Mouse (Mus musculus): ENCODE measurements around the gene 2810004N23Rik.

The 2810004N23Rik gene

DNA sequence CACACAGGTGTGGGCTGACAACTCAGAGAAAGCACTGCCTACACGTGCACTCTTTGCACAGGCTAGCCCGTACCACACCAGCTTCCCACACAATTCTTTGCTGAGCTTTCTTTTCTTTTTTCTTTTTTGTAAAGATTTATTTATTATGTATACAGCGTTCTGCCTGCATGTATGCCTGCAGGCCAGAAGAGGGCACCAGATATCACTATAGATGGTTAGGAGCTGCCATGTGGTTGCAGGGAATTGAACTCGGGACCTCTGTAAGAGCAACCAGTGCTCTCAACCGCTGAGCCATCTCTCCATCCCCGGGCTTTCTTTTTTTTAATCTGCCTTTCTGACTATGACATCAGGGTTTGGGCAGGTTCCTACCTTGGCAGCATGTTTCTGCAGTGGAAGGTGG lies 39.4 kb downstream of the 2810004N23Rik start:
- in situ Hi-C loops (cut with MboI, MseI): no loop called here

DNA sequence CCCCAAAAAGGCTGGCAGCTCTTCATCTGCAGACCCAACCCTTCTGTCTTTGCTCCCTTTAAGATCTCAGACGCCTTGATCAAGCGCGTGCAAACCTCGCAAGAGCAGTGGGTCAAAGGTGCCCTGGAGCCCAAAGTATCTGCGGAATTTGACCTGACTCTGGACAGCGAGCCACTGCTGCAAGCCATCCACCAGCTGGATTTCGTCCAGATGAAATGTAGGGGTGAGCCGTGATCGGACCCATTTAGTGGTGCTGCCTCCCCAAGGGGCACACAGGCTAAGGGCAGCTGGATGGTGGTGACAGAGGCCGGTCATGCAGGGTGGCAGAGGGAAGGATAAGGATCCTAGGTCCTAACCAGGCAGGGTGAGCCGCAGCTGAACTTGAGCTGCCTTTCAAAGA lies 42.8 kb downstream of the 2810004N23Rik start:
- in situ Hi-C loops (cut with MboI, MseI): no loop called here

DNA sequence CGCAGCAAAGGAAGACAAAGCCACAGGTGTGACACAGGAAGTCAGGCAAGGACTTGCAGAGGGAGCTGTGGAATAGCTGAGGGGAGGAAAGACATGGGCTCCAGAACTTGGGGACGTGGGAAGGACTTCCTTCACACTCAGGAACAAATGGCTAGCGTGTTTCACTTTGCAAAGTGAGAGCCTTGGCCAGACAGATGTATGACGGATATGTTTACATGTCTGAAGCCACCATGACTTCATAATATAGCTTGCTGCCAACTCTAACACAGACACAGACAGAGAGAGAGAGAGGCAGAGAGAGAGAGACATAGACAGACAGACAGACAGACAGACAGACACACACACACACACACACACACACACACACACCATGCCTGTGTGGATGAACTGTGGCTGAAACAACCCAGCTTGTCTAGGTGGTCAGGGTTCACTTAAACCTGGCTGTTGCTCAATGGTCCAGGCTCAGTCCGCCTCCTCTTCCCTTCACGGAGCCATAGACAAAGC lies 43.3 kb downstream of the 2810004N23Rik start:
- in situ Hi-C loops (cut with MboI, MseI): no loop called here

DNA sequence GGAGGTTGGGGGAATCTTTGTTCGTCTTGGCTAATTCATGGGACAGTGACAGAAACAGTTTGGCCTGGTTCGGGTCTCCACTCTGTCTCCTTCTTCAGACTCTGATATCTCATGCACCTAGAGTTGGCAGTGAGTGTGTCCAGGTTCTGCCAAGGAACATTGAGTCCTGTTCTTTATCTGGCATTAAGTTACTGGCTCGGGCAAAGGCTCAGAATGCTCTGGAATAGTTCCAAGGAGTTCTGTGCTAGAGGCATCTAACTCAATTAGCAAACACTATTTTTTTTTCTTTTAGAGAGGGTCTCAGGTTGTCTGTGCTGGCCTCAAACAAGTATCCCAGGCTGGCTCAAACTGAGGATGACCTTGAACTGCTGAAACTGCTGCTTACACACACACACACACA lies 45.6 kb downstream of the 2810004N23Rik start:
- in situ Hi-C loops (cut with MboI, MseI): no loop called here

DNA sequence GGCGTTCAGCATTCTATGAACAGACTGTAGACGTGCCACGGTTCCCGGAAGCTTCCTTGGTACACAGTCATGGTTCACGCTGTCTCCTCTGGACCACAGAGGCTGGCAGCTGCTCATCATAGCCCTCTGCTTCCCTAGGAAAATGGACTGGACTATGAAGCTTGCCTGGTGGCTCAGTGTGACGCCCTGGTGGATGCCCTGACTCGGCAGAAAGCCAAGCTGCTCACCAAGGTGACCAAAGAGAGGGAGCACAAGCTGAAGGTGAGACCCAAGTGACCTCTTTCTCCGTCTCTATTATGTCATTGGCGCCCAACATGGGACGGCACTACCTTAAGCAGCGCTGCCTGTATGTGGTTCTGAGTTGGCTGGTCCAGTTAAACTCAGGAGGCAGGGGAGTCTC lies 46.1 kb downstream of the 2810004N23Rik start:
- in situ Hi-C loops (cut with MboI, MseI): no loop called here

DNA sequence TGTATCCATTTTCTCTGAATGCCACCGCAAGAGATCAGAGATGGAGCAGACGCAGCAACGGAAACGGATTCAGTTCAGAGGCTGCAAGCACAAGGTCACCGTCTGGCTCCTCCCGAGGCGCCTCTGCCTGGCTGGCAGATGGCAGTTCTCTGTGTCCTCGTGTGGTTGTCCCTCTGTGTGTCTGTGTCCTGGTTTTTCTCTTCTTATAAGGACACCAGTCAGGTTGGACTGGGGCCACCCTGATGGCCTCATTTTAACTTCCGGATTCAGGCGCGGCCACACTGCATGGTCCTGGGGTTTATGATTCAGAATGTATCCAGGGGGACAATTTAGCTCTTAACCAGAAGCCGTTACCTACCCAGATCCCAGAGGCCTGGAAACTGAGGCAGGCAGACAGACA lies 47.0 kb downstream of the 2810004N23Rik start:
- in situ Hi-C loops (cut with MboI, MseI): no loop called here

DNA sequence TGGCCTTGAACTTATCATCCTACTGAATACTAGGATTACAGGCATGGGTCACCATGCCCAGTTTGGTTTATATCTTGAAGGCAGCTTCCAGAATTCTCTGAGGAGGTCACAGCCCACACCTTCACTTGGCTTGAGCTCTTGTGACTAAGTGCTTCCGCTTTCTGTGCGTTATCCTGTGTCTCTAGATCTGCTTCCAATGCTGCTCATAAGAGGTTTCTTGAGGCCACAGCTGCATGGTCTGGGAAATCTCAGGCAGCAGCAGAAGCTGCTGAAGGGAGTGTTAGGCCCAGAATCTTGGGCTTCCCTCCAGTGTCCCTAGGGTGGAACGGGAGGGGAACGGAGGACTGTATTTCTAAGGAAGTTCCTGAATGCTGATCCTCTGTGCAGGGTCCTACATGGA lies 49.6 kb downstream of the 2810004N23Rik start:
- in situ Hi-C loops (cut with MboI, MseI): no loop called here

DNA sequence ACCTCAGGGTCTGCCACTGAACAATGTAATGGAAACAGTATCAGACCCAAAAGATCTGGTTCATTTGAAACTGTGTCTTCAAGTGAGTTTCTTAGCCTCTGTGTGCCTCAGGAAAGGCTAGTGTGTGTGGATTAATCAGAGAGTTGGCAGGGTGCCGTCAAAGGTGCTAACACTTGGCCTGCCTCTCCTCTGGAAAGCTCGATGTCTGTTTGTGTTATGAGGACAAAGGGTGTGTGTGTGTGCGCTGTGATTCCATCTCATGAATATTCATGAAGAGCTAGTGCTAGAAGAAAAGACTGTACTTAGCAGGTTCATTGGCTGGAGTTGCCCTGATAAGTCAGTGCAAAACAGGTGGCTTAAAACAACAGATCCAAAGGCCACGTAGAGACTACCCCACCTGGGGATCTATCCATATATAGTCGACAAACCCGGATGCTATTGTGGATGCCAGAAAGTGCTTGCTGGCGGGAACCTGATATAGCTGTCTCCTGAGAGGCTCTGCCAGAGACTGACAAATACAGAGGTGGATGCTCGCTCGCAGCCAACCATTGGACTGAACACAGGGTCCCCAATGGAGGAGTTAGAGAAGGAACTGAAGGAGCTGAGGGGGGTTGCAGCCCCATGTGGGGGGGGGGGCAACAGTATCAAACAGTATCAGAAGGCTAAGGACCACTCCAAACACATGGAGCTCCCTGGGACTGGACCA lies 52.1 kb downstream of the 2810004N23Rik start:
- in situ Hi-C loops (cut with MboI, MseI): no loop called here

DNA sequence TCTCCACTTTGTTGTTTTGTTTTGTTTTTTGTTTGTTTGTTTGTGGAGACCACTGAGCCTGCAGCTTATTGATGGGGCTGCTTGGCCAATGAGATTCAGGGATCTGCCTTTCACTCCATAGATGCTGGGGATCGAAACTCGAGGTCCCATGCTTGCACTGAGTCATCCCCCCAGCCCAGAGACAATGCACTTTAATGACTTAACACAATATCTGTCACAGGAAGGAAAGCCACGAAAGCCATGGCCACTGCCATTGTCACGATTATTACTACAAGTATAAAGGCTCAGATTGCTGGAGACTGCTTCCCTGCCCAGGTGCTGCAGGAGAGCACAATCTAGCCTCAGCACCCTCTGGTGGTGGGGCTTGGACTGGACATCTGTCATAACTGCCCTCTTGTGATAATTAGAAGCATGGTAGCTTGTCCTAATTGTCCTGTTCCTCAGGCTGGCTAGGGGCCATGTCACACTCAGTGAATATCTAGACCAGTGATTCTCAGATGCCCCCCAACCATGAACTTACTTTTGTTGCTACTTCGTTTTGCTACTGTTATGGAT lies 52.8 kb downstream of the 2810004N23Rik start:
- in situ Hi-C loops (cut with MboI, MseI): no loop called here

DNA sequence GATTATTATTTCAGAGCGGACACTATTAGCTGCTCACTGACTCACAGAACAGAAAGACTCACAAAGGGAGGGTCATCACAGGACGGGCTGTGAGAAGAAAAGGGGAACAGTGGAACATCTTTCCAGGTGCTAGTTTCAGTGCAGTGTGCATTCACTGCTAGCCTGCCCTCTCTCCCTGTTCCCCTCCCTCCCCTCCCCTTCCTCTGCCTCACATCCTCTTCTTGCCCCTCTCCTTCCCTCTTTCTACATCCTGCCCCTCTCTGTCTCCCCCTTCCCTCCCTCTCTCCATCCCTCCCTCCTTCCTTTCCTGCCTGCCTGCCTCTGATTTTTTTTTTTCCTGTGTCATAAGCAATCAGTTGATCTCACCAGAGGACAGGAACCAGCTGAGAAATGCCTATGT lies 53.5 kb downstream of the 2810004N23Rik start:
- in situ Hi-C loops (cut with MboI, MseI): no loop called here

DNA sequence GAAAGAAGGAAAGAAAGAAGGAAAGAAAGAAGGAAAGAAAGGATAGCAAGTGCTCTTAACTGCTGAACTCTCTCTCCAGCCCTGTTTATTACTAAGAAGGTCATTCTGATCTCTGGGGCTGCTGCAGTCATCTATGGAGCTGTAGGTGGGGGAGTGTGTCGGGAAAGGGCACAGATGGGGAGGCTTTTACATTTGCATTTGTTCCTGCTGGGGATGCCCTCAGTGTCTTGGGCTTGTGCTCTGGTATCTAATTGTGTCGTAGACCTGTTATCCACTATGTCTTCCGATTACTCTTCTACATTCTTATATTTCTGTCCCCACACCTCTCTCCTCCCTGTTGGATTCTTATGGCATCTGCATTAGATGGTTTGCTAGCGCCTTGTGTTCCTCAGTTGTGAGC lies 56.9 kb downstream of the 2810004N23Rik start:
- in situ Hi-C loops (cut with MboI, MseI): no loop called here

DNA sequence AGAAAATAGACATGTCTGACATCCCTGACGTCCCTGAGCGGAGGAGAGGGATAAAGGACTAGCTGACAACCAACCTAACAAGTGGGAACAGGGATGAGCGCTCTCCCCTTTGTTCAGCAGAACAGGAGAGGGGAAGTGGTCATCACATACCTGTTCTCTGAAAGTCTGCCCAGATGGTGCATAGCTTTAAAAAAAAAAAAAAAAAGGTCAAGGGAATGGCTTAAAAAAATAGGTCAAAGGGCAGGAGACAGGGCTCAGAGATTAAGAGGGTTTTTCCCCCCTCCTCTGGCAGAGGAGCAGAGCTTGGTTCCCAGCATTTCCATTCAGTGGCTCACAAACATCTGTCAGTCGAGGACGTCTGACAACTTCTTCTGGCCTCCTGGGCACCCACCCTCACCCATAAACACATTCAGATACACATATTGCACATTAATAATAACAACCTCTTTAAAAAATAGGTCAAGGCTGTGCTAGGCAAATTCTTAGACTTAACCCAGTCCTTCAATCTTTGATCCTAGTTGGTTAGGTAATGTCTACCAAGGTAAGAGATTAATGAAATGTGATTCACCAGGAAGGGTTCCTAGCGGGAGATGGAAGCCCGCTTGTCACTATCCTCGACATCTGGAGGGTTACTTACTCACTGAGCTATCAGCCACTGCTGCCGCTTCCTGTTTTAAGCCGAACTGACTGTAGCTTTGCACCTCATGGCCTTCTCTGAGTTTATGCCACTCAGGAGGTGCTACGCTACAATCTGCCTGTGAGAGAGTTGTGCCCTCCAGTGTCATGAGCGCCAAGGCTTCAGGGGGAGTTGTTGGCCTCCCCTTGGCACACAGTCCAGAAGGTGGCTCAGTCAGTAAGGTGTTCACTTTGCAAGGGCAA lies 58.9 kb downstream of the 2810004N23Rik start:
- in situ Hi-C loops (cut with MboI, MseI): no loop called here

DNA sequence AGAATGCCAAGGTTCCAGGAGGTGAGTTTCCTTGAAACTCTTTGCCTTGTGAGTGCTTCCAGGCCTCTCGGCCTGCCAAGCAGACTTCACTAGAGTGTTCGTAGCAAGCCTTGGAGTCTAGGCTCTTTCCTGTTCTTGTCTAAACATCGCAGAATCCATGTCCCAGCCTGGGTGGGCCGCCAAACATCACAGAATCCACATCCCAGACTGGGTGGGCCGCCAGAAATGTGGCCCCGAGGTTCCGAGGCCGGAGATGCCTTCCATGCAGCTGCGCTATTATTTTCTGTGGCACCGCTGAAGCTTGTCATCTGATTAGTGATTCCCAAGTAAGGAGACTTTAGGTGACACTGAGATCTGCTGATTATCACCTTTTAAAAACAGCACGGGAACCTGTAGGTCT lies 62.4 kb downstream of the 2810004N23Rik start:
- in situ Hi-C loops (cut with MboI, MseI): no loop called here

DNA sequence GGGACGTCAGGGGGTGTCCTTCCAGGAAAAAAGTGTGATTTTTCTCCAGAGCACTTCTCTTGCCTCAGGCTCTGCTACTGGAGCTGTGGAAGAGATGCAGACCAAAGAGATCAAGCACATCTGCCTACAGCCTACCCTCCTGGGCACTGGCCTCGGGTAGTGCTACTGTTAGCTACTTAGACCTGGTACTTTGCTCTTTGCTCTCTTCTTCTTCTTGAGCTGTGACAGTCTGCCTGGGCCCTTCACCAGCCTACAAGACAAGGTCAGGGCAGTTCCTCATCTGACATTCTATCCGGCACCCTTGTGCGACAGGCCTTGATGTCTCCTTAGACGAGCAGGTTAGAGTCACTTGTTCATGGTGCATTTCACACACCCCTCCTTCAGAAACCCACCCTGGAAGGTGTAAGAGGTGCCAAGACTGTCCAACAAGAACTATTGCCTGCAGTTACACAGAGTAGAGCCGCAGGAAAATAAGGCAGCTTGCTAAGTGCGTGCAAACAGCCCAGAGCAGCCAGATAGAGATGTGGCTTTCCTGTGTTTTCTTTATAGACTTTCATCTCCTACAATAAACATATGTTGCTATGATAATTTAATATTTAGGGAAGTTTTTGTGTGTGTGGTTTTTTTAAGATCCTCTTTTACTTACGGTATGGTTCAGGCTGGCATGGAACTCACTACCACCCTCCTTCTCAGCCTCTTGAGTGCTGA lies 67.0 kb downstream of the 2810004N23Rik start:
- in situ Hi-C loops (cut with MboI, MseI): no loop called here

DNA sequence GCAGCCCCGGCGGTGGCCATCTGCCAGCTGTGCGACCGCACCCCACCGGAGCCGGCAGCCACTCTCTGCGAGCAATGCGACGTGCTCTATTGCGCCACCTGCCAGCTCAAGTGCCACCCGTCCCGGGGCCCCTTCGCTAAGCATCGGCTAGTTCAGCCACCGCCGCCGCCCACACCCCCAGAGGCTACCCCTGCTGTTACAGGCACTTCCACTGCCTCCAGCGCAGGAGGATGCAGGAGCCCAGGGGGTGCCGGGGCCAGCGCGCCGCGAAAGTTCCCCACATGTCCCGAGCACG lies 68.5 kb downstream of the 2810004N23Rik start:
- in situ Hi-C loops (cut with MboI, MseI): no loop called here

DNA sequence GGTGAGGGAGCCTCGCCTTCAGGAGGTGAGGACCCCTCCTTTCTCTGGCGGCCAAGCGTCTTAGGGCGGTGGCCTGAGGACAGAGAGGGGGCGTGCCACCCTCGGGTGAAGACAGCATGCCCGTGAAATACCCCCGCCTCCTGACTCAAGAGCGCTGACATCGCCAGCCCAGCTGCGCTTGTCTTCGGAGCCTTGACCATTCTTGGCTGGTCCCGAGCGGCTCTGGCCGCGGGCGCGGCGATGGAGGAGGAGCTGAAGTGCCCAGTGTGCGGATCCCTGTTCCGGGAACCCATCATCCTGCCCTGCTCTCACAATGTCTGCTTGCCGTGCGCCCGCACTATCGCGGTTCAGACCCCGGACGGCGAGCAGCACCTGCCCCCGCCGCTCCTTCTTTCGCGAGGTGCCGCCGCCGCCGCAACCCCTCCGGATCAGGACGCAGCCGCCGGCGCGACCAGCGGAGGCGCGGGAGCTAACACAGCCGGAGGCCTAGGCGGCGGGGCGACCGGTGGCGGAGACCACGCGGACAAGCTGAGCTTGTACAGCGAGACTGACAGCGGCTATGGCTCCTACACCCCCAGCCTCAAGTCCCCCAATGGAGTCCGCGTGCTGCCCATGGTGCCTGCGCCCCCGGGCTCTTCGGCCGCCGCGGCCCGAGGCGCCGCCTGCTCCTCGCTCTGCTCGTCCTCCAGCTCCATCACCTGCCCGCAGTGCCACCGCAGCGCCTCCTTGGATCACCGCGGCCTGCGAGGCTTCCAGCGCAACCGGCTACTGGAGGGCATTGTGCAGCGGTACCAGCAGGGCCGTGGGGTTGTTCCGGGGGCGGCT lies 69.0 kb downstream of the 2810004N23Rik start:
- in situ Hi-C loops (cut with MboI, MseI): no loop called here

DNA sequence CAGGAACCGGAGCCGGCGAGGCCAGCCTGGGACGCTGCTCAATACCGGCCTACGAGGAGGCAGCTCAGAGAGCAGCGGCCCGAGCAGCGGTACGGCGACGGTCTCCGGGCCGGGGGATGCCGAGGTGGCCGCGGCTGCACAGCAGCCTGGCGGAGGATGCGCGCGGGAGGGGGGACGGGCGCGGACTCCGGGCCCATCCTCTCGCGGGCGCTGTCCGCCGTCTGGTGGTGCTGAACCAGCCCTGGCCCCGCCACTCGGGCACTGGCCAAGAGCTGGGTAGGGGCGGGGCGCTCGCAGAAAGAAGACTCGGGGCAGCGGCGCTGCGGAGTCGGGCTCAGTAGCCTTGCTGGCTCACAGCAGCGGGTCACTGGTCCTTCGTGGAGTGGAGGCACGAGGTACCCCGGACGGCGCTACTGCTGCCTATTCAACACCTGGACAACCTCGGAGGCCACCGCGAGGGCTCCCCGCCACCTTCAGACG lies 69.7 kb downstream of the 2810004N23Rik start:
- in situ Hi-C loops (cut with MboI, MseI): no loop called here

DNA sequence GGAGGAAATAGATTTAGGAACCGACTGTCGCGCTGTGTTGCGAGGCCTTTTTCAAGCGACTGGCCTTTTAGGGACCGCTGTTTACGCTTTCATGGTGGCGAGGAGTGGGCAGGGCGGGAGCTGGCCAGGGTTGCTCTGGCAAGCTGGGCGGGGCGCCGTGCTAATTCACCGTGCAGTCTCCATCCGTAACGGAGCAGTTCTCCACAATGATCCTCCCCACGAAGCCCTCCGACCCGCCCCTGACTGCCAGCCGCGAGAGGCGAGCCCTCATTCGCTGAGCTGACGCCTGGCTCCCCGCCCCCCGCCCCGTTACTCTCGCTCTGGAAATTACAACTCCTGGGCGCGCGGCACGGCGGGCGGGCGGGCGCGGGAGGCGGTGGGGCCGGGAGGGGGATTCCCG lies 70.2 kb downstream of the 2810004N23Rik start, which contains the start of gene Trim67:
TSS of gene Trim67 (plus strand) at position 385 of the 400 bp plus-strand sequence.
- in situ Hi-C loops (cut with MboI, MseI): no loop called here

DNA sequence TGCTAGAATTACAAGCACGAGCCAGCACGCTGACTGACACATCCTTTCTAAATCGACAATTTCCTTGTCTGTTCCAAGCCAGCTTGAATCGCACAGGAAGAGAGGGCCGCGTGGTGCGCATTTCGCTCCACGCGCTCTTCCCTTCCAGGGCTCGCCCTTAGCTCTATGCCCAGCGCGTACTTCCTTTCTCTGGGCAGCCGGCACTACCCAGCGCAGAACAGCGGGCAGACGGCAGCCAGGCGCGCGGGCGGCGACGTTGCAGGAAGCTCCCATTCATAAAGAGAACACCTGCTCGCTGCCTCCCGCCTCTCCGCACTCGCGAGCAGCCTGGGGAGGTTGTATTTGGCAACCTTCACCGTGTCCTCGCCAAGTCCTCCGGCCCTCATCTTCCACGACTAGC lies 70.7 kb downstream of the 2810004N23Rik start:
- in situ Hi-C loops (cut with MboI, MseI): no loop called here

DNA sequence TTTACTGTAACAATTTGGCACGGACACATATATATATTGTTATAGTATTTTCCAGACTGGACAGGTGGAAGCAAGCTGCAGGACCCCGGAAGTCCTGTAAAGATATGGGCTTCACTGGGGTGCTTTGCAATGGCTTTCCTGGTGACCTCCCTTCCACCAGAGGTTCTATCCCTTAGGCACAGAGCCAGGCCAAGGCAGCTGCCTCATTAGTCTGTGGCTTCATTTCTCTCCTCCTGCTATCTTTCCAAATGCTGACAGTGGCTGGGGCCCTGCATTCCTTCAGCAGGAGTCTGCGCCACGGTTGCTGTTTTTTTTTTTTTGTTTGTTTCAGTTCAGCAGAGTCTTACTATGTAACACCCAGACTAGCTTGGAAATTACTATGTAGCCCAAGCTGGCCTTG lies 71.2 kb downstream of the 2810004N23Rik start:
- in situ Hi-C loops (cut with MboI, MseI): no loop called here

DNA sequence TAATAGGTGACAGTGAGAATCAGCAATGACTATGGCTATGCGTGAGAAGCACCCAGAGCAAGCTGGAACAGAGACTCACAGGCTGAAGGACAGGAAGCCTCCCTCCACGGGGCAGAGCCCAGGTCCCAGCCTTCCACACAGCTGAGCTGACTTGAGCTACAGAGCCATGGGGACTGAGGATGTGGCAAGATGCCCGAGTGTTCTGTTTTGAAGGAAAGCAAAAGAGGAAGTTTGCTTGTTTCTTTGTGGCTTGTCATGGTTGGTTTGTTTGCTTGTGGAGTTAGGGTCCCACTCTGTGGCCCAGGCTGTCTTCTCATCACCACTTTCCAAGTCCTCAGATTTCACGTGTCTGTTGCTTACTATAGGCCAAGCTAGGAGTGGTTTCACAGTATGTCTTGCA lies 72.2 kb downstream of the 2810004N23Rik start:
- in situ Hi-C loops (cut with MboI, MseI): no loop called here
